Mouse (Mus musculus) layer of hippocampus, postnatal 10 days (tissue): ENCODE results near the gene Dnajc17. TPM values are rescaled to one million over a fixed set of nuclear protein-coding genes. Genes with fewer than 3 reads are reported as not detected.

Source experiments
- DNase-seq, 2 experiments: peaks; one replicate each; pipeline ENCODE4 v3.0.0; 2021; ENCODE audit warnings: low spot score in 2 of 2
- long read RNA-seq: library from polyadenylated mRNA; stranded (forward); transcript quantifications from one replicate; pipeline ENCODE4 v2.0.0, GENCODE M21; 2023
- total RNA-seq, 2 experiments: library from RNA; stranded (reverse); gene quantifications; 2 replicates each; pipeline ENCODE4 v1.2.3; 2021

Dnajc17 gene
- 10 to 100 TPM; 19.0 to 22.6 TPM for total RNA-seq
- long read RNA-seq, partial matches to known transcripts: 6 of 18 reads
- long read RNA-seq, other reads (novel, unspliced or antisense): 8 of 18 reads

DNA sequence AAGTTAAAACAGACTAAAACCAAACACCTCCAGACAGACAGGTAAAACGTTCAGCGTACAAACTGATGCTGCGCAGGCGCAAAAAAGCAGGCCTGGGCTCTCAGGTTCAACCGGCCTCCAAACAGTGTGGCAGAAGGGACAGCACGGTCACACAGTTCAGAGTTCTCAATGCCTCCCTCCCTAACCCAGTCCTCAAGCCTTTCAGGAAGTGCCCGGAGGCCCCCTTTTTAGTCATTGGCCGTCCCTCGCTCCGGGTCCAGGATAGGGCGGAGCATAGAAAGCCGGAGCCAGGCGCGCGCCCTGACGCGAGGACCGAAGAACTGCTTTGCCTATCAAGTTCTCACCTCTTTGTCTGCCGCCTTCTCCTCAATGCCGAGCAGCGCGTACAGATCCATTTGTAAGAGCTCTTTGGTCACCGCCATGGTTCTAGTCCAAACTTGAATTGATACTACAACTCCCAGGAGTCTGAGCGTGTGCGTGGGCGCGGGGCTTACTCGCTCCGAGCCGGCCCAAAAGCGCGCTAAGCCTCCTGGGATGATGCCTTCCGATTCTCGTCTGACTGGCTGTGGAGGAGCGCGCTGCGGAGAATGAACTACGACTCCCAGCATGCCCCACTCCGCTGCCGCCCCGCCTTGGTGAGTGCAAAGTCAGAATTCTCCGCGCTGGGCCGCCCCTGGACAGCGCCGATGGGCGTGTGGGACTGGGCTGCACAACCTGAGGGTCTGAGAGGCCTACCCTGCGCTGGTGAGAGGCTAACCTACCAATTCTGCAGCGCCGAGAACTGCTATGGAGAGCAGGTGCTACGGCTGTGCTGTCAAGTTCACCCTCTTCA lies at the start of gene Dnajc17, which contains the start of gene Zfyve19:
Gene Dnajc17, minus strand, starts transcription at position 452 of the 832 bp plus-strand sequence.
Gene Zfyve19, plus strand, starts transcription at position 274 of the 832 bp plus-strand sequence.
- peak; percentile 93 to 96 for DNase-seq

DNA sequence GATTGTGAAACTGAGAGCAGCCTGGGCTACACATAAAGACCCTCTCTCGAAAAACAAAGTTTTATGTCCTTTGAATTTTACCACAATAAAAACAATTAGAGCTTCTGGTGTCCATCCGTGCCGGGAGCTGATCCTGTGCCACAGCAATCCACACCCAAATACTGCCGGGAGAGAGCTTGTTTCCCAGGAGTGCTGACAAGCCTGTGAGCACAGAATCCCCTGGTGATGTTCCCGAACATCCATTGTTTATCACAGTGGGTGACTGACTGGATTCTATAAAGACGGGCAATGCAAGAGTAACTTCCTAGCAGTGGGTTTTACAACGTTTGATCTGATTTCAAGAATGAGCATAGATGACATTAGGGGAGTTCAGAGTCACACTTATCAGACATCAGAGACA lies 46.4 kb upstream of the Dnajc17 start:
- no peak for DNase-seq

DNA sequence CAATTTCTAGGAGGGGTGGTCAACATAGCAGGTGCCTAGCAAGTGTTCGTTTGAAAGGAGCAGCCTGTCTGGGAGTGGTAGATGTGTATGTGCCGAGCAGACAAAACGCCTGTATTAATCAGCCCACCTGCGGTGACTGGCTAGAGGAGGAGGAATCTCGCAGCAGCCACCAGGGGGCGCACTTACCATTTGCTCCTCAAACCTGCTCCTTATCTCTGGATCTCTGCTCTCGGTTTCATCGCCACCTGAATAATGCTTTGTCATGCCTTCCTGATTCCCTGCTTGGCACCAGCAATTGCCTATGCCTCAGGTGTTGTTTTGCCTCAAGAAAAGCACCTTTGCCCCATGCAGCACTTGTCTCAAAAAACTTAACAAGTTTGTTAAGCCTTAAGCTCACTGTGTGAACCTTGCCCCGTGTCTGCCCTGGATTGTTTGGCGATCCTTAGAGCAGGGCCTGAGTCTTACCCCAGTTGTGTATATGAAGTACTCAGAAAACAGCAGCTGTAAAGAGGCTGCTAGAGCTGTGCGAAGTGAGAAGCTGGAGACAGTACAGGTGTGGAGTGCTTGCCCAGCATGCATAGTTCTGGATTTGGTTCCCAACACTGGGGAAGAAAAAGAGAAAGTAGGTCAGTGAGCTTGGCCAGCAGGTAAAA lies 42.4 kb upstream of the Dnajc17 start:
- DNase-seq: peak; percentile 82 to 86

GRCm38 (mm10) chr2:119250377-119250776 lies 41.8 kb upstream of the Dnajc17 start:
- DNase-seq: no peak

DNA sequence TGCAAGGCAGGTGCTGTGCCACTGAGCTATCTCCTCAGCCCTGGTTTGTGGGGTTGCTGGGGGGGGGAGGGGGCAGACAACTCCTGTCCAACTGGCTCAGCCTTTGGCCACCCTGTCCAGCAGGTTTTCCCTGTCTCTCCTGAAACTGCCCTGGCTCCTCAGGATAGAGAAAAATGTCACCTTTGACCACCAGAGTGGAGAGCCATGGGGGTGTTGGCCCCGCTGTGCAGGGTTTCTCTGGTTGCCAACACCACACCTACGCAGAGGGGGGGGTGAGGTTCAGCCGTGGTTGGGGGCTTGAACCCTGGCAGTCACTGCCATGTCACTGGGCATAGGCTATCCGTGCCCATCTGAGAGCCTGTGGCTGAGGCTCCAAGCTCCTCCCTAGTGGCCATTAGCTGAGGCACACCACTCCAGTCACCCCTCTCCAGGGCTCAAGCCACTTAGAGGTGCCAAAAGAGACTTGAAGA lies 41.0 kb upstream of the Dnajc17 start:
- no peak for DNase-seq

DNA sequence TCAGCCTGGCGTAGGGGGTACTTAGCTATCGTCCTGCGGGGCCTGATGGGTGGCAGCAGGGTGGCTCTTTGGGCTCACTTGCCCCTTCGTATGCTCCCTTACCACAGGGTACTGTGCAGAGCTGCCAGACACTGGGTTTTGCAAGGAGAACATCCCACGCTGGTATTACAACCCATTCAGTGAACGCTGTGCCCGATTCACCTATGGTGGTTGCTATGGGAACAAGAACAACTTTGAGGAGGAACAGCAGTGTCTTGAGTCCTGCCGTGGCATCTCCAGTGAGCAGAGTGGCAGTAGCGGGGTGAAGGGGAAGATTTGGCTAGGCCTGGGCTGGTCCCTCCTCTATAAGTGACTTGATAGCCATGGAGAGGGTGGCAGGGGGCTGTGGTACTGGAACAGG lies 39.3 kb upstream of the Dnajc17 start:
- DNase-seq: no peak

DNA sequence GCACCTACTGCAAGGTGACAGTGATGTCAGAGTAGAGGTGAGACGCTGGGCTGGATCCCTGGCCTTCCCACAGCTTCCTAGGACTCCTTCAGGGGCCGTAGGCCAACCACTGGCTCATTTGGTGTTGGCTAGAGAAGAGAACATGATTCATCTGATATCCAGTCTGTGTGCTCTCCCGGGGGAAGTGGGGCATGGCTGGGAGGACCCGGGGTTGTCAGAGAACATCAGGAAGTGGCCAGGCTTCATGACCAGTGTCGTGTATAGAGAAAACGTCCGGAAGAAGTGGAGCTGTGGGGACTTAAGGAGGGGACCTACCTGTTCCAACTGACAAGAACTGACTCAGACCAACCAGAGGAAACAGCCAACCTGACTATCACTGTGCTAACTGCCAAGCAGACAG lies 36.7 kb upstream of the Dnajc17 start:
- DNase-seq: no peak

DNA sequence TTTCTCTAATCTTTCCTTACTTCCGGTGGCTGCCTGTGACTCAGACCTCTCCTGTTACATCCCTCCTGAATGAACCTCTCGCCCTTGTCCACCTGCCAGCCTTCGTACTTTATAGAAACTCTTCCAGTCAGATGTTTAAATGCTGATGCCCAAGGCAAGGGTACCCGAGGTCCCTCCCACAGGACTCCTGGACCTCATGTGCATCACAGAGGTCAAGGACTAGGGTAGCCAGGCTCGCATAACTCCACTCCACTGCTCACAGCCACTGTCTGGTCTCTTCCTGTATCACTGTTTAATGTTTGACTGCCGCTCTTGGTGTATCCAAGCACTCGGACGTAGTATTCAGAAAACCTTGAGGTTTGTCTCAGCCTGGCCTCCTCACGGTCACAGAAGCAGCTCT lies 34.0 kb upstream of the Dnajc17 start:
- no peak for DNase-seq

DNA sequence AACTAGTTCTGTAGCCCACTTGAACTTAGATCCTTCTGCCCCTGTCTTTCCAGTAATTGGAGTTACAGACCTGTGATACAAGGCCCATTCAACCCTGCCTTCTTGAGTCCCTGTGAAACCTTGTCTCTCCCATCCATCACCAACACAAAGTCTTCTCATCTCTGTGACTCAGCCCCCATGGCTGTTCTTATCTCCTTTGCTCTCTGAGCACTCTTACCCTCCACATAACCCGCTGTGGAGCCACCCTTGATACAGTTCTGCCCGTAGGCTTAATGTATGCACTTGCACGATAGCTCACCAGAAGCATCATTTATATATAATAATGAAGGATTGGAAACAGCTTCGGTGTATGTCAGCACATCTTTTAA lies 32.2 kb upstream of the Dnajc17 start:
- DNase-seq: no peak

GRCm38 (mm10) chr2:119240075-119240818 lies 31.7 kb upstream of the Dnajc17 start:
- DNase-seq: no peak

- DNase-seq: no peak
These were observed 30.1 kb upstream of the Dnajc17 start for GRCm38 (mm10) chr2:119238671-119239070.

DNA sequence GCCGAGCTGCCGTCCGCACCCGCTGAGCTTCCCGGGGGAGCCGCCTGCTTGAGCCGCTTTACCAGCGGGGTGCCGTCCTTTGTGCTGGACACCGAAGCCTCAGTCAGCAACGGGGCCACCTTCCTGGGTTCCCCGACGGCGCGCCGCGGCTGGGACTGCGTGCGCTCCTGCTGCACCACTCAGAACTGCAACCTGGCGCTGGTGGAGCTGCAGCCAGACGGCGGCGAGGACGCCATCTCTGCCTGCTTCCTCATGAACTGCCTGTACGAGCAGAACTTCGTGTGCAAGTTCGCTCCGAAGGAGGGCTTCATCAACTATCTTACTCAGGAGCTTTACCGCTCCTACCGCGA lies 29.3 kb upstream of the Dnajc17 start:
- DNase-seq: peak; percentile 25 to 27

DNA sequence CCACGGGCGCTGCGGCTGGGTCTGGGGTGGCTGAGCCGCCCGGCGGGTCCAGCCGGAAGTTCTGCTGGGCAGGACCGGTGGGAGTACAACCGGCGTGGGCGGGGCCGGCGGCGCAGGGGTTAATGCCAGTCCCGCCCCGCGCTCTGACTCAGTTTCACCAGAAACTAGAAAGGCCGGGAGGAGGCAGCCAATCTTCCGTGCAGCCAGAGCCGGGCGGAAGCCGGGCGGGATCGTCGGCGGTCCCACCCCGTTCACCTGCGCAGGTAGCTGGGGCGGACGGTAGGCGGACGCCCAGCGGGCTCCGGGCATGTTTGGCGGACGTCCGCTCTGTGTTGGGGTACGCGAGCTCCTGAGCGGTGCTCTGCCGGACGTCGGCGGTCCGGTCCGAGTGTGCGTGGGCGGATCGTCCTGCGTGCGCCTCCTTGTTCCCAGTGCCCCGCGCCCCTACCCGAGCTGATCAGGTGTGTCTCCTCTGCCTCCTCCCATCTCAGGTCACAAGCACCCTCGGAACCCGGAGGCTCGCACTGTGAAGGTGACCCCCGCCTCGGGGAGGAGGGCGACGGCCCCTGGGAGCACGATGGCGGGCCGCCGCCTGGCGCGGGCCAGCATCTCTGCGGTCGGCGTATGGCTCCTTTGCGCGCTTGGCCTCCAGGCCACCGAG lies 28.7 kb upstream of the Dnajc17 start, which contains the start of gene Spint1:
Gene Spint1, plus strand, starts transcription at position 153 of the 661 bp plus-strand sequence.
- DNase-seq: no peak

DNA sequence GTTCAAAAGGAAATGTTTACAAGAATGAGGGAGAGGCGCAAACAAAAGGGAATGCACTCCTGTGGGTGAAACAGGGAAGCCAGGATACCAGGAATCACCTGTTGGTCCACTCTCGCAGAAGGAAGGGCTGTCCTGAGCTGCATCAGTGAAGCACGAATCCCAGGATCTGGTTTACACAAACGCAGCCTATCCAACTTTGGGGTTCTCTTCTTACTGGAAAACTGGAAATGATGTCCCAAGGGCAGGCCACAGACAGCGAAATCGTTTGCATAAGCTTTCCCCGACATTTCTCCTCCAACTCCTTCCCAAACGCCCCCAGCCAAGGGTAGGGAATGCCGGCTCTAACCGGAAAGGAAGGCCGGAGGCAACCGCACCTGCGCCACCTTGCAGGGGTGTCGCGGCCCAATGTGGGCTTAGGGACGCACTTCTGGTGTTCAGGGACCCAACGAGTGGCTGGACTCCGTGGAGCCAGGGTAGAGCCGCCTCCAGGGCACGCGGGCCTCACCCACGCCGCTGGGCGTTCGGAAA lies 28.2 kb upstream of the Dnajc17 start:
- DNase-seq: no peak

GRCm38 (mm10) chr2:119229775-119230704 lies 21.4 kb upstream of the Dnajc17 start, which contains the start of gene Ppp1r14d:
TSS of gene Ppp1r14d (minus strand) at chr2:119229906.
- DNase-seq: no peak

GRCm38 (mm10) chr2:119209176-119209507 lies 547 bp upstream of the Dnajc17 start:
- no peak for DNase-seq

DNA sequence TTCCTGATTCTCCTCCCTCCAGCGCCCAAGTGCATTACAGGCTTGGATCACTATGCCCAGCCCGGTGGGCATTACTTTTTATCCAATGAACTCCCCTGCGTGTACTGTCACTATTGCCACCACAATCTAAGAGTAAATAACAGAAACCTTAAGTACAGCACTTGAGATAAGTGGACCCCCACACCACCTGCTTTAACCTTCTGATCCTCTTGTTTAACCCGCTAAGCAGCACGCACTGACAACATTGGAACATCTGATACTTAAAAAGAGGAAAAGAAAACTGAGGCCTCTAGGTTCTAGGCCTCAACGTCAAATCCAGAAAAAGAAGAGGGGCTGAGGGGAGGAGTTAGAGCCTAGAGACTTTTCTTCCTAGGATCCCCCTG lies 643 bp downstream of the Dnajc17 start:
- no peak for DNase-seq

DNA sequence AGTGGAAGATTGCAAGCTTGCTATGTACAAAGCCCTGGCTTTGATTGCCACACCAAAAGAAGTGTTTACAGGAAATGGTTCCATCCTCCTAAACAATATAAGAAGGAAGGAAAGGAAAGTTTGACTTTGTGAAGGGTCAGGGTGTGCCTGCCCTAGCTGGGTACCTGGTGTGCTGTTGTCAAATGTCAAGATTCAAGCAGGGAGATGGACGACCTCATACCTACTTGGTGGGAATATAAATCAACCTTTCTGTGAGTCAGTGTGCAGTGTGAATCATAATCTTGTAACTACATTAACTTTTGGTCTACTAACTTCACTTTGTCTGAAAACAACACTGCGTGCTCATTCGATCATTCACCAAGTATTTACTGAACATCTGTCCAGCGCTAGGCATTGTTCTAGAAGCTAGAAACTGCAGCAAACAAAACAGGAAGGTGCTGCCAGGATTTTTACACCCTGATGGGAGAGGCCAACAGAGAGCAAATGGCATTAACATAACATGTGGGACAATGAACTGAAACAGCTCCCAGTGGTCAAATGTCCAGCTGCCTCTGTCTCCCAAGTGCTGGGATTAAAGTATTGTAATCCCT lies 4.6 kb downstream of the Dnajc17 start:
- DNase-seq: no peak

DNA sequence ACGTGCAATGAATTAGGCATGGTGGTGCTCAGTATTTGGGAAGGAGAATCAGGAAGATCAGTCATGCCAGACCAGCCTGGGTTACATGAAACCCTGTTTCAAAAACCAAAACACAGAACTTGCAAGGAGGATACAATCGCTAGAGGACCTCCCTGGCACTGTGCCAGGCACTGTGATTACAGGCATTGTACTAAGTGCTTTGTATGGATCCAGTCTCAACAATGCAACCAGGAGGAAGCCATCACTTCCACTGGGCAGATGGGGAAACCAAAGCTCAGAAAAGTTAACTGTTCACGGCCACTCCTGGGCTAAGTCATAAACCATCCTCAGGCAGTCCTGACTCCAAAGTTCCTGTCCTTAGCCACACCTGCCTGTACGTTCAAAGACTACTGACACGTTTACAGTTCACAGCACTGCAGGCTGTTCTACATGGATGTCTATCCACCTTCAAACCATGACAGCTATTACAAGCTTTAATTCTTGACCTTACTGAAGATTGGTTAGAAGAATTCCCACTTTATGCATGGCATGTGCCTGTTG lies 5.6 kb downstream of the Dnajc17 start:
- peak in 1 of 2 experiments; percentile 21 for DNase-seq
